Mouse (Mus musculus): ENCODE results near the gene Amigo3.

DNA sequence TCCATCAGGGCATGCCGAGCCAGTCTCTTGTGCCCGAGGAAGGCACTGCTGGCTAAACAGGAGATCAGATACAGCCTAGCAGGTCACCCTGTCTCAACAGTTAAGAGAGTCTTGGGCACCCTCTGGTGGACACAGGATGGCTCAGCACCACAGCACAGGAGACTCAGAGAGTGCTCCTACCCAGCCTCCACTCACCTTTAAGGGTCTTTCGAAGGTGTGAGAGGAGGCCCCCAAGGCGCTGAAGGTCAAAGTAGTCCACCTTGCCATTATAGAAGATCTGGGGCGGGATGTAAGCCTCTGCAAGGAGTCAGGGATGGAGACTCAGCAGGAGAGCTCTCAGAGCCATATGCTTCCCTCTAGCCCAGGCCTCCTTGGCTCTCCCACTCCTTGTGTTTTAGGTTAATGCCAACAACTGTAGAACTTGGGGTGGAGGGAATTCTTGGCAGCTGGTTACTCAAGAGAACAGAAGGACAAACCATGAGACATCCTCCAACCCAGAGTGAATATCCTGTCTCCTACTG lies 12.6 kb downstream of the Amigo3 start:
- peak; percentile 64; the same call in 1 of the 2 replicates for TF ChIP-seq CTCF (IDR thresholded peaks at IDR 0.05; ENCODE audit: extremely low read depth, insufficient read length, insufficient replicate concordance, low read depth, low read length)
- TF ChIP-seq POLR2A (IDR thresholded peaks at IDR 0.05; ENCODE audit: low read depth, low read length): no peak

All from small intestine, adult 2 months (tissue).